Mouse (Mus musculus): ENCODE results near the gene St3gal5. TPM values are rescaled to one million over a fixed set of nuclear protein-coding genes. Genes with fewer than 3 reads are reported as not detected.

St3gal5 gene
- total RNA-seq, 2 experiments from 2014 or later, result 57.9 to 73.5 TPM

- ATAC-seq (ENCODE audit: poor library complexity, severe bottlenecking), result no peak
Observed at GRCm38 (mm10) chr6:72096669-72097068, 723 bp upstream of the St3gal5 start.

DNA sequence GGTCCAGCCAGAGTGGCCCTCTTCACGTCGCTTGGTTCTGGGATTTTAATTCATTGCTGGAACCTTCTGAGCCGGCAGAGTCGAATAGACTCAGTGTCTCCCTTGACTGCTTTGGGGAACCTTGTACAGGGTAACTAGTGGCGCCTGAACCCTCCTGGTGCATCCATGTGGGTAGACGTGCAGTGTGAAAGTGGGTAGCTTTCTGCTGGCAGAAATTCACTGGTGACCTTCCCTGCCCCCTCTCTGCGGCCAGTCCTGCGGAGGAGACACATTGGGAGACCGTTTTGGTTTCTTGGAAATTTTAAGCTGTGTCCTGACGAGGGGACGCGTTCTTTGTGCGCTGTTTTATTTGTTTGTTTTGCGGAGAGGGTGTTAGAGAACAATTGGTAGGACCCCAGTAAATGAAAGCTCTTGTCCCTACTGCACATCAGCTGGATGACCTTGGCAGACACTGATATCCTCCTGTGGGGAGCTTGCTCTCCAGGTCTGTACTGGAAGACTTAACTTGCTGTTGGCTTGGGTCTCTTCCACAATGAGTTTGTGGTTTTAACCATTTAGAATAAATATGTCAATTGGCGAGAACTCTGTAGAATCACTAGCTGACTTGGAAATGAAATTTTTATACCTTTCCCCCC lies 746 bp downstream of the St3gal5 start:
- peak; percentile 13; the same call in 1 of the 2 replicates for ATAC-seq (ENCODE audit: poor library complexity, severe bottlenecking)

DNA sequence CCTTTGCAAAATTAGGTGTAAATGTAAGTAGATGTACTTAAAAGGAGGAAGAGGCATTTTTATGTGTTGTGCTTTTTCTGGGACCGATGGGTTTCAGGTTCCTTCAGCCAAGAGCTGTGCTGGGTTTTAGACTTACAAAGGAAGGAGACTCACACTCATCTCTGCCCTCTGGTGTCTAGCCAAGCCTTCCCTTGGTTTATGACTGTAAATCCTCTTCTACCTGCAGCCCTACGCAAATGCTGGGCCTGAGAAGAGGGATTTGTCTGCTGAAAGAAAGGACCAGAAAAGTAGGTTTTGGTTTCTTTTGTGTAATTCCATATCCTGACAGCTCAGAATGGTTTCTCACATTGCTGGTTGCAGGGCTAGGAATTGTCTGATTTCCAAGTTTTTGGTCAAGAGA lies 1.3 kb downstream of the St3gal5 start:
- no peak for ATAC-seq (ENCODE audit: poor library complexity, severe bottlenecking)

DNA sequence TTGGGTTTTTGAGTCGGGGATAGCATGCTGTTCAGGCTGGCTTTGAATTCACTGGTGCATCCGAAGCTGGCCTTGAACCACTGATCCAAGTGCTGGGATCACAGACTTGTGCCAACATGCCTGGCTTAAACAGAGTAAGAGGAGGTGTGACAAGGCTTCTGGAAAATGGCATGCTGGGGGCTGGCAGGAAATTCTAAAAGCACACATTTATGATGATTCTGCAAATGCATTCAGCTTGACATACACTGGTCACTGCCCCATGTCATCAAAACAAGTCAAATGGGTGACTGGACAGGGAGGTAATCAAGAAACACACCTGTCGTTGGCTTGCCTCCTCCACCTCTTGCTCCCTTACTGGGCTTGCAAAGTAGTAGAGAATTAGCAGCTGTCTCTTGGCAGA lies 1.9 kb downstream of the St3gal5 start:
- no peak for ATAC-seq (ENCODE audit: poor library complexity, severe bottlenecking)

DNA sequence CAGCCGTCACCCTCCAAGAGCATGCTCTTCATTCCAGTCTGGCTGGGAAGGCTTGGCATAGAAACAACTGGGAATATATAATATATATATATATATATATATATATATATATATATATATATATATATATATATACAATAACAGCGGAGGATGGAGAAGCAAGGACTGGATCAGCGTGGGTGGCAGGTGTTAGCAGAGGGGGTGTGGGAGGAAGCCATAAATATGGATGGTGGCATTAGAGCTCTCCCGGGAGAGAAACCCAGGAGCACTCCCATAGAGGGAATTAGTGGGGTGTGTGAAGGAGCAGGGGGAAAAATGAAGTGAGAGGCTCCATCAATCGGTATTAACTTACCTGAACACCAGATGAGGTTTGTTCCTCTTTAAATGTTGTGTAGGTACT lies 2.8 kb downstream of the St3gal5 start:
- ATAC-seq (ENCODE audit: poor library complexity, severe bottlenecking), result no peak

- ATAC-seq (ENCODE audit: poor library complexity, severe bottlenecking), result no peak
Observed at GRCm38 (mm10) chr6:72100939-72101338, 3.5 kb downstream of the St3gal5 start.

GRCm38 (mm10) chr6:72101386-72101785 lies 4.0 kb downstream of the St3gal5 start:
- ATAC-seq (ENCODE audit: poor library complexity, severe bottlenecking), result no peak

DNA sequence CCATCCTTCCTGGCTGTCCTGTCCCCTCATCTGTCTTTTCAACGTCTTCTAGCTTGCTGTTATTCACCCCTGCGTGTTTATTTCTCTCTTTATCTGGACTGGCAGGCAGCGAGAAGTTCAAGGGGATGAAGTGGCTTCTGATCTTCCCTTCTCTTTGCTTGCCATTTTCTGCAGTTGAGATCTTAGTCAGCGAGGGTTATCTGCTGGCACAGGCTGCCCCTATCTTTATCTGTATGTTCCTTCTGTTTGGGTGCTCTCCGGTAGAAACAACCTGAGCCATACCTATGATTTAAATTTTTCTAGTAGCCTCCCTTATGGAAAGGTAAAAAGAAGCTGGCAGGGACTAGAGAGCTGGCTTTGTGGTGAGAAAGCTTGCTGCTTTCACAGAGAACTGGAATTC lies 4.7 kb downstream of the St3gal5 start:
- ATAC-seq (ENCODE audit: poor library complexity, severe bottlenecking), result no peak

DNA sequence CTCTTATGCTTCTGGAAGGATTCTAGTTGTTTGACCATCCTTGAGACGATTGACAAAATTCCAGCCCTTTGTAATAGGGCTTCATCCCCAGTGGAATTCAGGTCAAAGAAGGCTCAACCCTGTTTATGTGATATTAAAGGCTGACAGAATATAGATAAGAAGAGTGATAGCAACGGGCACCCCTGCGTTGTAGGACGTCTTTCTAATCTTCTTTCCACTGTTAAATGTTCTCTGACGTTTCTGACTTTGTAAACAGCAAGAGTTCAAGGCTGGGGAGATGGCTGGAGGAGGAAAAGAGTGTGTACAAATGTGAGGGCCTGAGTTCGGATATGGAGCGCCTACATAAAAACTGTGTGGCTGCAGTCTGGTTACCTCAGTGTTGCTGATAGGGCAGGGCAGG lies 7.1 kb downstream of the St3gal5 start:
- no peak for ATAC-seq (ENCODE audit: poor library complexity, severe bottlenecking)

- peak; percentile 45 for ATAC-seq (ENCODE audit: poor library complexity, severe bottlenecking)
Observed at GRCm38 (mm10) chr6:72108941-72109892, 11.8 kb downstream of the St3gal5 start.

DNA sequence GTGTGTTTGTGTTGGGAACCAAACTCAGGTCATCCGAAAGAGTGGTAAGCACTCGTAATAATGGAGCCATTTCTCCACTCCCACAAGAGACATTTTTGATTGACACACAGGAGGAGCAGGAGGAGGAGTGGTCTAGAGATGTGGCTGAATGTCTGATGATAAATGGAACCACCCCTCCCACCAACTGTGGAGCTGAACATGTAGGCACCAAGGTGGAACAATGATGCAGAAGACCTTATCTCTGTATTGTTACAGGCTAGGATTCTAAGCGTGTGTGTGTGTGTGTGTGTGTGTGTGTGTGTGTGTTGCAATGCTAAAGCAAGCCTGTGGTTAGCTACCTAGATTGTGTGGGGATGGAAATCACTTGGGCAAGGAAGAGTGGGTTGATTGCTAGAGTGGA lies 13.2 kb downstream of the St3gal5 start:
- ATAC-seq (ENCODE audit: poor library complexity, severe bottlenecking), result peak; percentile 43

- ATAC-seq (ENCODE audit: poor library complexity, severe bottlenecking), result no peak
Observed at GRCm38 (mm10) chr6:72112575-72112974, 15.2 kb downstream of the St3gal5 start.

DNA sequence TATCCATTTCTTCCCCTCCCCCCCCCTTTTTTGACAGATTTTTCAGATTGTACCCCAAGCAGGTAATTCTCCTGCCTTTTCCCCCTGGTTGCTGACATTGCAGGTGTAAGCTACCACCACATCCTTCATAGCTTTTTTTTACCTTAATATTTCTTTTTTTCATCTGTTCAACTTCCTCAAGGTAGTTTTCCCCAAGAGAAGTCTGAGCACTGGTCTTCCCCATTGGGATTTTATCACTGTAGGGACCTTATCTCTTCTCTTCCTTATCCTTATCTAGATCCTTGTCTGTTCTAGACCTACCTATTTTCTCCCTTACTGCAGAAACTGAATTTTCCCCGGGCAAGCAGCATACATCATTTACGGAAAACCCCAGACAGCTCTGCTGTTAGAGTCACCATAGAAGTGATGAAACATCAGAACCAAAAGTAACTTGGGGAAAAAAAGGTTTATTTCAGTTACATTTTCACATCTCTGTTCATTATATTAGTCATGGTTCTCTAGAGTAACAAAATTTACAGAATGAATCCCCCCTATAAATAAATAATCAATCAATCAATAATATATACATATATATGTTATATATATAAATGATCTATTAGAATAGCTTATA lies 15.8 kb downstream of the St3gal5 start:
- no peak for ATAC-seq (ENCODE audit: poor library complexity, severe bottlenecking)

DNA sequence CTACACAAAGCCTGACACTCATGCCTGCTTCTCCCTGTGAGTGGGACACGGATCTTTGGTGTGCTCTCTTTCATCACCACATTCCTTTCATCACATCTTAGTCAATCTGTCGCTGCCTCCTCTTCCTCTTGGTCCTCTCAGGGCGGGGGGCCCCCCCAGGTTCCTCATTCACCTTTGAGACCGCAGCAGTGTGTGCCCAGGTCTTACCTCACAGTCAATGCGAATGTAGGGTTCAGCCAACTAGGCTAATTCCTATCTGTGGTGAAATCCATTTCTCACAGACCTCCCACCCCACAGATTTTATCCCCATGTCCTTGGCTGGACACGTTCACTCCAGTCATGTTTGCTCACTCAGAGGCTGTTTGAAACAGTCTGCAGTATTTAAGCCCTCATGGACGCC lies 17.5 kb downstream of the St3gal5 start:
- ATAC-seq (ENCODE audit: poor library complexity, severe bottlenecking), result peak; percentile 91

DNA sequence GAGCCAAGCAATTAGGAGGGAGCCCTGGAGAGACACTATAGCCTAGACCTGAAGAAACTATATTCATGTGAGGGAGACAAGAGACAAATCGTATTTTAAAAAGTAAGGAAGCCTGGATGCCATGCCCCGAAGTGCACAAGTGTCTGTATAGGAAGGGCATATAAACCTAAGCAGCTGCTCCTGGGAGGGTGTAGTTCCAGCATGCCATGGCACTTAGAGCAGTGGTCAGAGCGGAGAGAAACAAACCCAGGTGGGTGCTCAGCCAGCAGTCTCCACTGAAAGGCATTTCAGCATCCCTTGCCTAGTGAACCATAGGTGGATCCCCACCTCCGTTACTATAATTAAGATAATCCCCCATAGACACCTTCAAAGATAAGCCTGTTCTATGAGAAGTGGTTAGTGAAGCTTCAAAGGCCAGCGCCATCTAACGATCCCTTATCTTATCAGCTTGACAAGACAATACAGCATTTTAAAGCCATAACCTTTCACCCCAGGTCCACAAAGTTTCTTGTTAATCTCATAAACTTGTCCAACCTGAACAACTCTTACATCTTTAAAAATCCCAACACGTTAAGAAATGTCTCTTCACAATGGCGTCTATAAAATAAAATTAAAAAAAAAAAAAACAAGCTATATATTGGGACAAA lies 20.1 kb downstream of the St3gal5 start:
- no peak for ATAC-seq (ENCODE audit: poor library complexity, severe bottlenecking)

DNA sequence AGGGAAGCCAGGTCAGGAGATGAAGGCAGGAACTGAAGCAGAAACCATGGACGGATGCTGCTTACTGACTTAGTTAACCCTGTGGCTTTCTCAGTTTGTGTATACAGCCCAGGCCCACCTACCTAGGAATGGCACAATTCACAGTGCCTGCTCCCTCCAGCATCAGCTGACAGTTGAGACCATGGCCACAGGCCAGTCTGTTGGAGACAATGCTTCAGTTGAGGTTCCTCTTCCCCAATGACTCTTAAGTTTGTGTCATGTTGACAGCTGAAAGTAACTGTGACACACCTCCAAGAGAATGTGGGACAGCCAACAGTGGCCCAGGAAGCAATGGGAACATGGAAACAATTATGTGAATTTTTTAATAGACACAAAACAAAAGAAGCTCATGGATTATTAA lies 22.5 kb downstream of the St3gal5 start:
- ATAC-seq (ENCODE audit: poor library complexity, severe bottlenecking), result peak; percentile 86

GRCm38 (mm10) chr6:72121301-72121700 lies 23.9 kb downstream of the St3gal5 start:
- ATAC-seq (ENCODE audit: poor library complexity, severe bottlenecking), result no peak

- no peak for ATAC-seq (ENCODE audit: poor library complexity, severe bottlenecking)
Observed at GRCm38 (mm10) chr6:72122515-72122914, 25.1 kb downstream of the St3gal5 start.

- ATAC-seq (ENCODE audit: poor library complexity, severe bottlenecking), result no peak
Observed at GRCm38 (mm10) chr6:72124315-72125103, 27.1 kb downstream of the St3gal5 start.

- no peak for ATAC-seq (ENCODE audit: poor library complexity, severe bottlenecking)
Observed at GRCm38 (mm10) chr6:72126128-72126917, 28.9 kb downstream of the St3gal5 start.

Data from megakaryocyte, adult 5-6 weeks (primary cell).